Mouse (Mus musculus) spleen, adult 2 months (tissue): ENCODE measurements at regions not wholly inside any gene's neighbourhood (a gene's known extent, or its start where the extent isn't known, plus 50 kb on each side); places are given as distances from the start of the nearest gene placed in this dataset.

Source experiments
- DNase-seq, 2 experiments: peaks; one replicate each; pipeline versions ENCODE4 v3.0.0 to v3.0.0-alpha.2; 2012 to 2021; ENCODE audit warnings: low spot score in 2 of 2, low read depth in 1 of 2
- H3K27ac ChIP-seq: fragments of 200-500 bp; 2 replicates; pipeline ENCODE4 v1.5.1; 2012; ENCODE audit warnings: low read length, inconsistent platforms; ENCODE audit not compliant: insufficient read depth
- H3K27me3 ChIP-seq: fragments of 200-500 bp; 2 replicates; pipeline ENCODE4 v1.6.1; 2012; ENCODE audit warnings: mild to moderate bottlenecking, moderate library complexity, low read length, inconsistent platforms; ENCODE audit not compliant: control insufficient read depth, insufficient read depth
- H3K36me3 ChIP-seq: fragments of 200-500 bp; 2 replicates; pipeline ENCODE4 v1.6.1; 2012; ENCODE audit warnings: mild to moderate bottlenecking, low read length, inconsistent platforms; ENCODE audit not compliant: control insufficient read depth, insufficient read depth
- H3K4me1 ChIP-seq: fragments of 200-500 bp; 2 replicates; pipeline ENCODE4 v1.6.1; 2011; ENCODE audit warnings: inconsistent platforms; ENCODE audit not compliant: control insufficient read depth, insufficient read depth, insufficient read length
- H3K4me3 ChIP-seq: fragments of 200-500 bp; 2 replicates; pipeline ENCODE4 v1.5.1; 2011; ENCODE audit warnings: mild to moderate bottlenecking, inconsistent platforms; ENCODE audit not compliant: insufficient read depth, insufficient read length; ENCODE audit errors: extremely low read depth
- CTCF ChIP-seq: fragments of 200-500 bp; IDR thresholded peaks from 2 replicates; pipeline ENCODE4 v1.5.1; 2011; ENCODE audit warnings: mild to moderate bottlenecking, inconsistent platforms; ENCODE audit not compliant: insufficient read depth, insufficient read length, insufficient replicate concordance; ENCODE audit errors: extremely low read depth
- POLR2A ChIP-seq: fragments of 200-500 bp; IDR thresholded peaks from 2 replicates; pipeline ENCODE4 v1.6.1; 2011; ENCODE audit warnings: low read depth, low read length, inconsistent platforms
- WGBS: fragments of 180-500 bp; shearing (Covaris S2); methylation state at CpG from one replicate; pipeline ENCODE4 v1.1.7; 2018; 5-methylcytosine and 5-hydroxymethylcytosine counted together

DNA sequence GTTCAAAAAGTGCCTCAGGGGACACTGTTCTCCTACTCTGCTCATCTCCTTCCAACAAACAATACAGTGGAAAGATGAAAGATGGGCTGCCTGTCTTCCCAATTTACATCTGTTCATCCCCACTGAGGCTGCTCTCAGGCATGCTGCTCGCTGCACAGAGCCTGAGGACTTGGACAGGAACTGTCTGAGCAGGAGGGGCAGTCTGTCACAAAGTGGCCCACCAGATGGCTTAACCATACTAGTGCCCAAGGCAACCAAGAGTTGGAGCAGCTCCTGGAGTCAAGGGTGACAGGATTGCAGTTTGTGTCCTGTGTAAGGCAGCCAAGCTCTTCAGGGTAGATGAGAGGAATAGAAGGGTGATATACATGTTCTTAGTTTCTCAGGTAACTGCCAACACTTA lies 388.3 kb upstream of the Zfp703 start:
- no peak for TF ChIP-seq POLR2A
- TF ChIP-seq CTCF: no peak
- Histone ChIP-seq H3K27me3 (no peaks in the 10 kb centered on the region), H3K4me1 (no peaks in the 10 kb centered on the region), H3K36me3 (no peaks in the 10 kb centered on the region), H3K27ac (no peak overlapping the region), H3K4me3 (no peak overlapping the region)
- no peak for DNase-seq
- WGBS: 76% methylated on average over 1 of the region's 1 CpGs

DNA sequence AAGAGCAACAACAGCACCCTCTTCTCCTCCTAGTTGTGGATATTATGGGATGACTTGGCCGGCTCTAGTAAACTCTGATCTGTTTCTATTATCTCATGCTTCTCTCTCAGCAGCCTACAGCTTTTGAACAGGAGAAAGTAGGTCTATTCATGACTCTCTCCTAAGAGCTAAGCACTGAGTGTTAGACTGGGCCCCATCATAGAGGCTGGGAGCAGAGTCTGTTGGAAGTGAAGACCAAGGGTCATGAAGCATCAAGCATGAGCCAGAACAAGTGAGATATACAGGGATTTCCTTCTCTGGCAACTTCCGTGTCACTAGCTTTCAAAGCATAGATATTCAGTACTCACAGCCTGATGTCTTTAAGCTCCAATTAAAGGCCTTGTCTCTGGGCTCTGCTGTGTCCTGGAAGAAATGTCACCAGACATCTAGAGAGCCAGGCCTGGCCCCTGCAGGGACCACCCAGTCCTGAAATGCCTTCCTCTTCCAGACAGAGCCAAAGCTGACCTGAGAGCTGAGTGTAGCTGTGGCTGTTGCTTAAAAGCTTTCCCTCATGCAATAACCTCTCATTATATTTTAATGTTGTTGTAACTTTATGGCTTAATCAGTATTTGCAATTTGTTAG lies 386.4 kb upstream of the Zfp703 start:
- Histone ChIP-seq H3K36me3 (no peaks in the 10 kb centered on the region), H3K27ac (no peak overlapping the region), H3K27me3 (no peaks in the 10 kb centered on the region), H3K4me1 (no peaks in the 10 kb centered on the region), H3K4me3 (no peak overlapping the region)
- no peak for DNase-seq
- 94% methylated on average over 2 of the region's 2 CpGs for WGBS
- no peak for TF ChIP-seq POLR2A

DNA sequence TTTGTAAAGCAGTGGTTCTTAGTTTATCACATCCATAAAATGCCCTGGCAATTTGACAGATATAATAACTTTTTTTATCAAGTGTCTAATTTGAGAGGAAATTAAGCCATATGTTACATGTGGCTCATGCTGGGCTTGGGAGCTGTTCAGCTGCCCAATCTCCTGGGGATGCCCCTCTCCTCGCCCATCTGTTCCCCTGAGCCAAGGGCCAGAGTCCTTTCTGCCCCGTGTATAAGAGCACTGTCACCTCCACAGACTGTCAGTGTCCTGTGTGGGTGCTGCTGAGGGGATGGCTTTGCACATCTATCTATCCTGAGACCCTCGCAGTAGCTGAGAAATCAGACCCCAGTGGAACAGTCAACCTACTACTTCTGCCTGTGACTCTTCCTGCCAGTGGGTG lies 385.9 kb upstream of the Zfp703 start:
- 77% methylated on average over 3 of the region's 3 CpGs for WGBS
- H3K4me1 ChIP-seq: no peaks in the 10 kb centered on the region
- no peaks in the 10 kb centered on the region for H3K27me3 ChIP-seq
- H3K36me3 ChIP-seq: no peaks in the 10 kb centered on the region
- DNase-seq: no peak
- no peak overlapping the region for H3K27ac ChIP-seq
- H3K4me3 ChIP-seq: no peak overlapping the region
- TF ChIP-seq POLR2A (no peak), CTCF (no peak)

DNA sequence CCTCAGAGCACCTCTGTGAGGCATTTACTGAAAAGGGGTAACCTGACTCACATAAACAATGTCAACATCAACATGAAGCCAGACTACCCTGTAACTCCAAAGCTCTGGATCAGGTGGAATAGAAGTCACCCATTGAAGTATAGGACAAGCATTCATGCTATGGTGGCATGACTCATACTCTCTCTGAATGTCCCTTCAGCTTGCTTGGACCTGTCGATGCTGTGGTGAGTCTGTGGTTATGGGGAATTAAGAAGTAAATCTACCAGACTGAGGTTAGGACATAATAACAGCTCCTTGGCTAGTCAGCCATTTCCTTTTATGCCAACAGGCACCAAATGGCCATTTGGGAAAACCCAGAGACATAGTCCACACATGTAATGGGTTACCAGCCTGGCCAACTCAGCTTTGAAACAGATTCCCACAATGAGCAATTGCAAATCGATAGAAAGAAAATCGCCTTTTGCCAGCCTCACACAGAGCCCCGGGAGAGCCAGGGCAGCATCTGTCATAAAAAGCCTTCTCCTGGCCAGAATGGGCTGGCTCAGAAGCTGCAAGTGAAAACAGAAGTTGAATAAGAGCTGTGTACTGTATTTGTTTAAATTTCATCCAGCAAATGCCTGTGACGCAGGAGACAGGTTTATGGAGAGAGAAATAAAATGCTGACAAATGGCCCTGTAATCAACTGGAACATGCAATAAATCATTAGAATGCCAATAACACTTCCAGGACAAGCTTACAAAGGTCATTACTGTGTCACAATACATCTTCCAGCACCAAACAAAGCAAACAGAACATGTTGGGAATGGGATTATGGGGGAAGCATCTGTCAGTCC lies 383.4 kb upstream of the Zfp703 start:
- WGBS: 56% methylated on average over 5 of the region's 5 CpGs
- no peaks in the 10 kb centered on the region for H3K27me3 ChIP-seq
- no peak overlapping the region for H3K27ac ChIP-seq
- TF ChIP-seq POLR2A: no peak
- DNase-seq: no peak
- H3K4me3 ChIP-seq: no peak overlapping the region
- H3K4me1 ChIP-seq: no peaks in the 10 kb centered on the region
- no peaks in the 10 kb centered on the region for H3K36me3 ChIP-seq

DNA sequence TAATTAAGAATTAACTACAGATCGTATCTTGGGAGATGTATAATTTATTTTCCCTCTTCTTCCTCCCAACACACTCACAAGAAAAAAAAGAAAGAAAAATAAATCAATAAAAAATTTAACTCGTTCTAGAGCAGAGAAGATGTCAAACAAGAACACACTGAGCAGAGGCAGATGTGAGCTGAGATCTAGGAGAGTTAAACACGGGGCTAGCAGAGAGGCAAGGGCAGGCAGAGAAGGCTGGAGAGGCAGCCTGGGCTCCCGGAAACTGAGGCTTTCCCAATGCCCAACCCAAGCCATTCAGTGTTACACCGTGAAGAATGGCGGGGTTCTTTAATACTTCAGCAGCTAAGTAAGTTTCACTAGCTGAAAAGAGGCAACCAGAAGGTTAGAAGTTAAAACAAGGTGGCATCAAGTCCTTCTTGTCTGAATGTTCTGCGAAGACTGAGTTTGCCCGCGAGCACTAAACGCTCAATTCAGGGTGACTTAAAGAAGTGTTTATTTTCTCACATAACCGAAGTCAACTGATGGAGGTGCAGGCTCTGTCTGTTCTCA lies 382.7 kb upstream of the Zfp703 start:
- no peak for DNase-seq
- H3K27me3 ChIP-seq: no peaks in the 10 kb centered on the region
- no peak overlapping the region for H3K4me3 ChIP-seq
- H3K4me1 ChIP-seq: no peaks in the 10 kb centered on the region
- TF ChIP-seq CTCF (no peak), POLR2A (no peak)
- 66% methylated on average over 11 of the region's 11 CpGs for WGBS
- no peak overlapping the region for H3K27ac ChIP-seq
- H3K36me3 ChIP-seq: no peaks in the 10 kb centered on the region

DNA sequence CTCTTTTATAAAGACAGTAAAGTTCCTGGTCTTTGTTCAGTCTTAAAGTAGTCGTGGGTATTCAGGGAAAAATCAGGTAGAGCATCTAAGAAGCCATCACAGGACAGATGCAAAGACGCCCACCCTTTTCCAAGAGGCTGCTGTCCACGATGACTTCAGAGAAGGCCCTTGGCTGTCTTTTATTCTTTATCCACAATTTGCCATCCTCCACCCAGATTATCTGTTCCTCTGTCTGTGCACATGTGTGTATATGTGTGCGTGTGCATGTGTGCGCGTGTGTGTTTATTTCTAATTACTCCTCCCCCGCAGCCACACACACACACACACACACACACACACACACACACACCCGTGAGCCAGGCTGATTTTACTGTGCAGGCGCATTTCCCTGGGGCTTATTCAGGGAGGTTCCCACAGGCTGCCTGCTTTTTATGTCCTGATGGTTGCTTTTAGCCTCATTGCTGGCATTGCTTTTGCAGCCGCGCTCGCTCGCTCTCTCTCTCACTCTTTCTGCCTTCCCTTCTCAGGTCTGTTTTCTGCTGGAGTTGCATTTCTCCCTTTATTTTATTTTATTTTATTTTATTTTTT lies 381.6 kb upstream of the Zfp703 start:
- H3K27ac ChIP-seq: no peak overlapping the region
- no peaks in the 10 kb centered on the region for H3K27me3 ChIP-seq
- H3K4me3 ChIP-seq: no peak overlapping the region
- 88% methylated on average over 13 of the region's 13 CpGs for WGBS
- H3K4me1 ChIP-seq: no peaks in the 10 kb centered on the region
- DNase-seq: no peak
- TF ChIP-seq CTCF: no peak
- no peak for TF ChIP-seq POLR2A
- no peaks in the 10 kb centered on the region for H3K36me3 ChIP-seq
